Mouse (Mus musculus) bone marrow, adult 2 months (tissue): Measurements from ENCODE around the gene Tspan18.

Experiments used
- CTCF ChIP-seq: fragments of 200-500 bp; IDR thresholded peaks from 2 replicates; pipeline ENCODE4 v1.5.1; 2011; ENCODE audit warnings: low read length, control low read depth; ENCODE audit not compliant: control insufficient read depth, insufficient read depth
- POLR2A ChIP-seq: fragments of 200-500 bp; IDR thresholded peaks from 2 replicates; pipeline ENCODE4 v1.6.1; 2011; ENCODE audit warnings: low read depth, mild to moderate bottlenecking, control low read depth, low read length, borderline replicate concordance; ENCODE audit not compliant: control insufficient read depth

DNA sequence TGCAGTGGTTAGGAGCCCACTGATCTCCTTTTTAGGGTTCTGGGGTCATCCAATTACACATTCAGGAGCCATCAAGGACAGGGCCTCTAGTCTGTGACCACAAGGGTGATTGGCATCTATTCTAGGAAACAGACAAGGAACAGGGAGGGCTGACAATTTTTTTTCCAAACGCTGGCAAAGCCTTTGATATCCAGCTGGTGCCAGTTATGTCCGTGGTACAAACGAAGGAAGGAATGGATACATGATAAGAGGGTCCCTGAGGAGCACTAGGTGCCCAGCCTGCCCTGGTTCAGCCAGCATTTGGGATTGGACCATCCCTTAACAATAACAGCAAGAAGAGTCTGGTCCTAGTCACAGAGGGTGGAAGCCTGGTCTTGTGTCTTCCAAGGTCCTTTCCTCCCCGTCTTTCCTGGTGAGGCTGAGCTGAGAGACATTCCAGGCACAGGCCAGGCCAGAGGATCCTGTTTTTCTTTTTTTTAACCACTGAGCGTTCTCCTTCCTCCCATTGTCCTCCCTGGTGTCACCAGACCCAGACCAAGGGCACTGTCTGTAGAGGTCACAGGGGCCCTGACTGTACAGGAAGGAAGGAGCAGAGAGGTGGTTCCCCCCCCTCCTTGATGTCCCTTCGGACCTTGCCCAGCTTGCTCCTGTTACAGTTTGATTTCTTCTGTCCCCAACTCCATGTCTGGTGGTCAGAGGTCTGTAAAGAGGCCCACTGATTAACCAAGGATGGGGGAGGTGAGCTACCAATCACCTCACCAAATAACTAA lies 72.6 kb downstream of the Tspan18 start:
- TF ChIP-seq CTCF: no peak
- TF ChIP-seq POLR2A: no peak
